ENCODE assay signal across 16 mouse cellular contexts in the genomic region with DNA sequence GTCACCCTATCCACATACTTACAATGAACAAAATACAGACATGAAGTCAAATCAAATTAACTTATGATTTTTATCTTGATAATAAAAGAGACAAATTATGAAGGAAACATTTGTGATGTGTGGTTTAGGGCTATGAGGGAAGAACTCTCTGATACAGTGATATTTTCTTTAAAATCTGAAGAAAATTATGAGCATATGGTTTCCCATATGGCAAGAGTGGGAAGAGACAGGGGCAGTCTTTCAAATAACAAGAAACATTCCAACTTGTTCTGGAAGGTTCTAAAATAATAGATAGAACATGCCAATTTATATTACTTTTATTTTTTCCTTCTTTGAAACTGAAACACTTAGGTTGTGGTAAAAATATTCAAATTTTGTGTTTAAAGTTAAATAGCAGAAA.
"Had no signal": no experiment of that assay in that cellular context is flagged by ENCODE, and none has a peak within 500 bp of the region (broad histone marks: within the 10 kb centered on the region; RNA-seq: fewer than 3 reads in every experiment).

No protein-coding gene starts in this region.

- H3K4me1 ChIP-seq: liver, embryonic 13.5 days; stomach, embryonic 15.5 days had no signal

- H3K36me3 ChIP-seq: liver, embryonic 13.5 days; stomach, embryonic 15.5 days had no signal

- H3K4me3 ChIP-seq: liver, embryonic 13.5 days; stomach, embryonic 15.5 days had no signal

- H3K9me3 ChIP-seq: liver, embryonic 13.5 days; stomach, embryonic 15.5 days had no signal

- H3K9ac ChIP-seq: liver, embryonic 13.5 days; stomach, embryonic 15.5 days had no signal

- H3K4me2 ChIP-seq: liver, embryonic 13.5 days; midbrain, embryonic 11.5 days; stomach, embryonic 15.5 days had no signal

- H3K27ac ChIP-seq: liver, embryonic 13.5 days; stomach, embryonic 15.5 days had no signal

- H3K27me3 ChIP-seq: liver, embryonic 13.5 days; stomach, embryonic 15.5 days had no signal

- DNase-seq: kidney, adult 18-20 months; kidney, adult 9 months; kidney, postnatal 14 days; kidney, postnatal 4 days; liver, embryonic 13.5 days; lung, adult 2 months; lung, postnatal 14 days; lung, postnatal 4 days; midbrain, embryonic 14.5 days; right cerebral cortex, postnatal 14 days; spleen, adult 18-20 months; thymus, adult 2 months; thymus, postnatal 14 days; thymus, postnatal 4 days had no signal
